Mouse (Mus musculus): Measurements from ENCODE around the gene Tm9sf4. TPM values are rescaled to one million over a fixed set of nuclear protein-coding genes. Genes with fewer than 3 reads are reported as not detected.

Gene Tm9sf4
- polyA plus RNA-seq (2014; fragmentation: Nextera tagmentation; extraction: Ambion mirVana), result 82.2 and 88.1 TPM in 2 replicates

DNA sequence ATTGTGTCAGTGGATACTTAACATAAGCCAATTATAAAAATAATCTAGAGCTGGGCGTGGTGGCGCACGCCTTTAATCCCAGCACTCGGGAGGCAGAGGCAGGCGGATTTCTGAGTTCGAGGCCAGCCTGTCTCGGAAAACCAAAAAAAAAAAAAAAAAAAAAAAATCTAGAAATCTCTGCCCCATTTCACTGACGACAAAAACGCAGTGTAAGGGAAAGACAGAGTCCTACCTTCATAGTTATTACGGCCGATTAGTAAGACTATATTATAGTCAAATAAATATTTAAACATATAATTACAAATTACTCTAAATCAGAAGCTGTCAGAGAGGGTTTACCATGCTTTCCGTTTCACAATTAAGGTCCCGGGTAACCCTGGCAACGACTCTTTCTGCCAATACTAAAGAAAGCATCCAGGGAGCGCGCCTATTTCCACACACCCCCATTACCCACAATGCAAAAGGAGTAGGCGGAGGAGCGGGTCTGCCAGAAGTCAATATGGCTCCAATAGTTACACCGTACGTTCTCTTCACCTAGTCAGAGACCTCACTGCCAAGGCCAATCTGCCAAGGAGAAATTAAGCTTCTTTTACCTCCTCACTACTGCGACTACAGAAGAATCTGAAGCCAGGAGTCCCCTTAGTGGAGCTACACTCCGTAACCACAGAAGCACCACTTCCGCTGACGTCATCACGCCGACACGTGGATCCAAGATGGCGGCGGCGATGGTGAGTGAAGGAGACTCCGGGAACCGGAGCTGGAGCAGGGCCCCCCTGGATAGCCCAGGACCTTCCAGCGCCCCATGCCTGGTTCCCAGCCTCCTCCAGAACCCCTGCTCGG lies at the start of gene Tm9sf4:
TSS of gene Tm9sf4 (plus strand) at position 460 of the 840 bp plus-strand sequence.
- Histone ChIP-seq H3K27me3 (ENCODE audit: control insufficient read depth, insufficient read depth, low read length) (no peaks in the 10 kb centered on the region), H3K9ac (replicated peaks; ENCODE audit: low read depth, low read length) (peak within 1 kb of the TSS; percentile 81), H3K36me3 (ENCODE audit: control insufficient read depth, insufficient read depth, low read length) (no peaks in the 10 kb centered on the region), H3K27ac (ENCODE audit: low read depth, low read length) (peak within 1 kb of the TSS; percentile 95), H3K4me2 (ENCODE audit: low read depth, low read length) (peak within 1 kb of the TSS; percentile 98), H3K4me1 (ENCODE audit: control insufficient read depth, insufficient read depth, low read length) (peaks cover 6% of the 10 kb centered on the region; the same call in 1 of the 2 replicates), H3K9me3 (ENCODE audit: control insufficient read depth, low read length) (no peaks in the 10 kb centered on the region), H3K4me3 (ENCODE audit: low read depth, low read length) (peak within 1 kb of the TSS; percentile 69)
- 11% methylated on average over 34 of the region's 34 CpGs for WGBS
- peak; percentile 95 for ATAC-seq (ENCODE audit: low read depth)

DNA sequence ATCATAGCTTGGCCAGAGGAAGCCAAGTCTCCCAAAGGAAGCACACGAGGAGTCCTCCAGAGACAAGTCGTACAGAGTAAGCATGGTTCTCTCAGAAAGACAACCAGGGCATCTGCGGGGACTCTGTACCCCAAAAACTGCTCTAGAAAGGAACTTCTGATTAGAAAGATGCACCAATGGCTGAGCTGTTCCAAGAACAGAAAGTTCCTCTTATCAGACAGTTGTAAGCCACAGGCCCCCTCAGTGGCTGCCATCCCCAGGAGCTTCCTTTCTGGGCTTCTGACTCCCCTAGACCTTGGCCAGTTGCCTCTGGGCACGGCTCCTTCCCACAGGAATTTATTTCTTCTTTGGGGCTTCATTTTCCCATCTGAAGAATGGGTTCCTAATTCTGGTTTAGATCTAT lies 45.4 kb upstream of the Tm9sf4 start:
- Histone ChIP-seq H3K9me3 (ENCODE audit: control insufficient read depth, low read length) (no peaks in the 10 kb centered on the region), H3K9ac (replicated peaks; ENCODE audit: low read depth, low read length) (no peak overlapping the region), H3K27me3 (ENCODE audit: control insufficient read depth, insufficient read depth, low read length) (no peaks in the 10 kb centered on the region), H3K4me3 (ENCODE audit: low read depth, low read length) (no peak overlapping the region), H3K4me2 (ENCODE audit: low read depth, low read length) (no peak overlapping the region), H3K36me3 (ENCODE audit: control insufficient read depth, insufficient read depth, low read length) (no peaks in the 10 kb centered on the region), H3K27ac (ENCODE audit: low read depth, low read length) (no peak overlapping the region), H3K4me1 (ENCODE audit: control insufficient read depth, insufficient read depth, low read length) (no peaks in the 10 kb centered on the region)
- no peak for ATAC-seq (ENCODE audit: low read depth)
- WGBS, result 78% methylated on average over 4 of the region's 4 CpGs

DNA sequence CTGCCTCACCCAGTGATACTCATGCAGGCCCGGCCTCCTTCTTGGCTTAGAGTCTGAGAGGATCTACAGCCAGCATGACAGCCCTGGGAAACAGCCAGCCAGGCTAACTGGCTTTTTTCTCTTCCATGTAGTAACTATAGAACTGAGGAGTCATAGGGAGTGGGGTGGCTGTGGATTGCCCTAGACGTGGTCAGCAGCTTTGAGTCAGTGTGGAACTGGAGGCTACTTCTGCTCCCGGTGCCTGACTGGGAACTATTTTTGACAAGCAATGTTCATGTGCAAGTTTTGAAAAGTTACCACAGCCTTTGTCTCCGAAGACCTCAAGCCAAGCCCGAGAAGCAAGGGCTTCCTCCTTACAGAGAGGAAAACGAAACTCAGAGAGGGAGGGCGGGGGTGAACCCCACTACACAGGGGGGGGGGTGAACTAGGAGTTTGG lies 44.0 kb upstream of the Tm9sf4 start:
- no peak for ATAC-seq (ENCODE audit: low read depth)
- 78% methylated on average over 7 of the region's 7 CpGs for WGBS

DNA sequence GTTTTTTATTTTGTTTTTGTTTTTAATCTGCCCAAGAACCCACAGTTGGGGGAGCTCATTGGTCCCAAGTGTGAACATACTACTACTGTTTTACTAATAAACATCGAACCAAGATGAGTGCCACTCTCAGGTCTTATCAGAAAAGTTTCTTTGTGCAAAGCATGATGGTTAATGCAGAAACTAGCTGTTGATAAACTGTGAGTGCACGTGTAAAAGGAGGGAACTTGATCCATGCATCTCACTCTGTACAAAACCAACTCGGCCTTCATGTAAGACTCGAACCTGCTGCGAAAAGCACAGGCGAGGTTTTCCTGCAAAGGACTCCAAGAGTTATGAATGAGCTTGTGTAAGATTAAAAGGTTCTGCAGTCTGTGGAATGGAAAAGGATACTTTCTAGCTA lies 41.6 kb upstream of the Tm9sf4 start:
- H3K4me3 ChIP-seq (ENCODE audit: low read depth, low read length), result no peak overlapping the region
- no peak overlapping the region for H3K27ac ChIP-seq (ENCODE audit: low read depth, low read length)
- ATAC-seq (ENCODE audit: low read depth), result no peak
- H3K9ac ChIP-seq (replicated peaks; ENCODE audit: low read depth, low read length), result no peak overlapping the region
- no peaks in the 10 kb centered on the region for H3K9me3 ChIP-seq (ENCODE audit: control insufficient read depth, low read length)
- no peaks in the 10 kb centered on the region for H3K4me1 ChIP-seq (ENCODE audit: control insufficient read depth, insufficient read depth, low read length)
- H3K4me2 ChIP-seq (ENCODE audit: low read depth, low read length), result no peak overlapping the region
- H3K36me3 ChIP-seq (ENCODE audit: control insufficient read depth, insufficient read depth, low read length), result no peaks in the 10 kb centered on the region
- 89% methylated on average over 6 of the region's 6 CpGs for WGBS
- no peaks in the 10 kb centered on the region for H3K27me3 ChIP-seq (ENCODE audit: control insufficient read depth, insufficient read depth, low read length)

More for the DNA sequence above, 44.0 kb upstream of the Tm9sf4 start:
- no peak overlapping the region for H3K27ac ChIP-seq (ENCODE audit: low read depth, low read length)
- no peak overlapping the region for H3K9ac ChIP-seq (replicated peaks; ENCODE audit: low read depth, low read length)
- no peaks in the 10 kb centered on the region for H3K4me1 ChIP-seq (ENCODE audit: control insufficient read depth, insufficient read depth, low read length)
- no peaks in the 10 kb centered on the region for H3K9me3 ChIP-seq (ENCODE audit: control insufficient read depth, low read length)
- no peak overlapping the region for H3K4me2 ChIP-seq (ENCODE audit: low read depth, low read length)
- H3K27me3 ChIP-seq (ENCODE audit: control insufficient read depth, insufficient read depth, low read length), result no peaks in the 10 kb centered on the region
- H3K36me3 ChIP-seq (ENCODE audit: control insufficient read depth, insufficient read depth, low read length), result no peaks in the 10 kb centered on the region
- H3K4me3 ChIP-seq (ENCODE audit: low read depth, low read length), result no peak overlapping the region

DNA sequence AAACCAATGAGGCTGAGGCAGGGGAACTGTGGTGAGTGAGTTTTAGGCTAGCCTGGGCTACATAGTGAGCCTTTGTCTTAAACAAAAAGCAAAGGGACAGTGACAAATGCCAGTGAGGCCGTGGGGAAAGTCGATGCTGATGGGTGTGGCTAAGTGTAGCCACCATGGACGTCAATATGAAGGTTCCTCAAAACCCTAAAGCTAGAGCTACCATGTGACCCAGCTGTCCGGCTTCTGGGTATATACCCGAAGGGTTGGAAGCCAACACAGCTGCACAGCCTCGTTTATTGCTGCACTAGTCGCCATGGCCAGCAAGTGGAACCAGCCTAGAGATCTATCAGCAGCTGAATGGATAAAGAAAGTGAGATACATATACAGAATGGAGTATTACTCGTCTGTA lies 41.0 kb upstream of the Tm9sf4 start:
- Histone ChIP-seq H3K4me3 (ENCODE audit: low read depth, low read length) (no peak overlapping the region), H3K4me1 (ENCODE audit: control insufficient read depth, insufficient read depth, low read length) (no peaks in the 10 kb centered on the region), H3K36me3 (ENCODE audit: control insufficient read depth, insufficient read depth, low read length) (no peaks in the 10 kb centered on the region), H3K9ac (replicated peaks; ENCODE audit: low read depth, low read length) (no peak overlapping the region), H3K27ac (ENCODE audit: low read depth, low read length) (no peak overlapping the region), H3K4me2 (ENCODE audit: low read depth, low read length) (no peak overlapping the region), H3K9me3 (ENCODE audit: control insufficient read depth, low read length) (no peaks in the 10 kb centered on the region), H3K27me3 (ENCODE audit: control insufficient read depth, insufficient read depth, low read length) (no peaks in the 10 kb centered on the region)
- ATAC-seq (ENCODE audit: low read depth), result no peak
- 66% methylated on average over 8 of the region's 8 CpGs for WGBS

DNA sequence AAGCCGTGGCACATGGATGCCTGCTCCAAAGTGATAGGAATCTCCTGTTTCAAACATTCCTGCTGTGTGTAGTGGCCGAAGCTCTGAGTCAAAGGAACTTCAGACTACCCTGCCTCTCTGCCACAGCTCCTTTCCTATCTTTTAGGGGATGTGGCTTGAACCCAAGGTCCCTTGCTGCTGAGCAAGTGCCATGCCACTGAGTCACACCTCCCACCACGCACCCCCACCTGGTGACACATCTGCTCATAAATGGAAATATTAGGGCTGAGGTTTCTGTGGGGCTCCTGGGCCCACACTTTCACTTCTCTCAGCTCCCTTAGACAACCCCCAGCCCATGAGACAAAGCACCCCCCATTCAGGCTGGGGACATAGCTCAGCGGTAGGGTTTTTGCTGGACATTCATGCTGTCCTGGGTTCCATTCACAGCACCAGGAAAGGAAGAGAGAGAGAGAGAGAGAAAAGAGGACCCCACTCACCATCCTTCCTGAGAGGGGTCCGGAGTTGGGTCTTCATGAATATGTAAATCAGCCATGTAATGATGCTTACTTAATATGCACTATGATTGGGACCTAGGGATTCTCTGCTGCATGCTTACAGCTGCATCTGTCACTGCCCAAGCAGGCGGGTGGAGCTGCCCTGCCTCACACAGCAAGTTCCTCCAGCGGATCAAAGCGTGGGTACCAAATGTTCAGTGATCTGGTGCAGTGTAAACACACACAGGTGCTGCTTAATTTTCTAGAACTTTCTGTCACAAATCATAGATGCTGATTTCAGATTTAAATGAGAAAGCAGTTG lies 39.1 kb upstream of the Tm9sf4 start:
- 66% methylated on average over 8 of the region's 8 CpGs for WGBS
- H3K27ac ChIP-seq (ENCODE audit: low read depth, low read length), result no peak overlapping the region
- no peak for ATAC-seq (ENCODE audit: low read depth)

DNA sequence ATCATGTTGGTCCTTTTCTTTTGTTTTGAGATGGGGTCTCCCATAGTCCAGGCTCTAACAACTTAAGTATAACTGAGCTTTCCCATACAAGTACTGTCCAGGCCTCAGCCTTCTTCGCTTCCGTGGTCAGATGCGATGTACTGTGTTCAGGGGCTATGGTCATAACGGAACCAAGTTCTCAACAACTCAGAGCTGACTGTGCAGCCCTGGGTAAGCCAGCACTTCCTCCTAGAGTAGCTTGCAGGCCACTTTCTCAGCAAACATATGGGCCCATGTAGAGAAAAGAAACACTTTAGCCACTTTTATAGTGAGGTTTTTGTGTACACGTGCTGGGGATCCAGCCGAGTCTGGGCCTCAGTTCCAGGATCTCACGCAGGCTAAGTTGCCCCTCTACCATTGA lies 38.4 kb upstream of the Tm9sf4 start:
- ATAC-seq (ENCODE audit: low read depth), result no peak

More for the DNA sequence above, 39.1 kb upstream of the Tm9sf4 start:
- Histone ChIP-seq H3K27me3 (ENCODE audit: control insufficient read depth, insufficient read depth, low read length) (no peaks in the 10 kb centered on the region), H3K4me1 (ENCODE audit: control insufficient read depth, insufficient read depth, low read length) (no peaks in the 10 kb centered on the region), H3K9me3 (ENCODE audit: control insufficient read depth, low read length) (no peaks in the 10 kb centered on the region), H3K9ac (replicated peaks; ENCODE audit: low read depth, low read length) (no peak overlapping the region), H3K4me2 (ENCODE audit: low read depth, low read length) (no peak overlapping the region), H3K36me3 (ENCODE audit: control insufficient read depth, insufficient read depth, low read length) (no peaks in the 10 kb centered on the region), H3K4me3 (ENCODE audit: low read depth, low read length) (no peak overlapping the region)

DNA sequence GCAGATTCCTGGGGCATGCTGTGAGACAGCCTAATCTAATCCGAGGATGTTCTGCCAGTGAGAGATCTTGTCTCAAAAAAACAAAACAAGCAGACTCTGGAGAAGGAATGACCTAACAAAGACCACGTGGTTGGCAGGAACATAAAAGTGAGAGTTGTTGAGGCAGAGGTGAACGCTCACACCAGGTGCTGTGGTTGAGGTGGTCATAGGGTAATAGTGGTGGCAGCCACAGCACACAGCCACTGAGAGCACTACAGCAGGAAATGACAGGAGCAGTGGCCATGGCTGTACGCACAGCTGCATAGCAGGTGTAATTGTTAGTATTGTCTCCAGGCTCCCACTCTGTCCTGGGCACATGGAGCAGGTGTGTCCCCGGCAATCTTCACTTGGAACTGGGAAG lies 35.2 kb upstream of the Tm9sf4 start:
- Histone ChIP-seq H3K4me1 (ENCODE audit: control insufficient read depth, insufficient read depth, low read length) (no peaks in the 10 kb centered on the region), H3K27me3 (ENCODE audit: control insufficient read depth, insufficient read depth, low read length) (no peaks in the 10 kb centered on the region), H3K4me2 (ENCODE audit: low read depth, low read length) (no peak overlapping the region), H3K4me3 (ENCODE audit: low read depth, low read length) (no peak overlapping the region), H3K36me3 (ENCODE audit: control insufficient read depth, insufficient read depth, low read length) (no peaks in the 10 kb centered on the region), H3K9me3 (ENCODE audit: control insufficient read depth, low read length) (no peaks in the 10 kb centered on the region), H3K9ac (replicated peaks; ENCODE audit: low read depth, low read length) (no peak overlapping the region), H3K27ac (ENCODE audit: low read depth, low read length) (no peak overlapping the region)
- no peak for ATAC-seq (ENCODE audit: low read depth)
- WGBS, result 60% methylated on average over 5 of the region's 5 CpGs

More for the DNA sequence above, 38.4 kb upstream of the Tm9sf4 start:
- Histone ChIP-seq H3K4me1 (ENCODE audit: control insufficient read depth, insufficient read depth, low read length) (no peaks in the 10 kb centered on the region), H3K9me3 (ENCODE audit: control insufficient read depth, low read length) (no peaks in the 10 kb centered on the region), H3K9ac (replicated peaks; ENCODE audit: low read depth, low read length) (no peak overlapping the region), H3K4me2 (ENCODE audit: low read depth, low read length) (no peak overlapping the region), H3K36me3 (ENCODE audit: control insufficient read depth, insufficient read depth, low read length) (no peaks in the 10 kb centered on the region), H3K27ac (ENCODE audit: low read depth, low read length) (no peak overlapping the region), H3K27me3 (ENCODE audit: control insufficient read depth, insufficient read depth, low read length) (no peaks in the 10 kb centered on the region), H3K4me3 (ENCODE audit: low read depth, low read length) (no peak overlapping the region)
- 92% methylated on average over 7 of the region's 7 CpGs for WGBS

DNA sequence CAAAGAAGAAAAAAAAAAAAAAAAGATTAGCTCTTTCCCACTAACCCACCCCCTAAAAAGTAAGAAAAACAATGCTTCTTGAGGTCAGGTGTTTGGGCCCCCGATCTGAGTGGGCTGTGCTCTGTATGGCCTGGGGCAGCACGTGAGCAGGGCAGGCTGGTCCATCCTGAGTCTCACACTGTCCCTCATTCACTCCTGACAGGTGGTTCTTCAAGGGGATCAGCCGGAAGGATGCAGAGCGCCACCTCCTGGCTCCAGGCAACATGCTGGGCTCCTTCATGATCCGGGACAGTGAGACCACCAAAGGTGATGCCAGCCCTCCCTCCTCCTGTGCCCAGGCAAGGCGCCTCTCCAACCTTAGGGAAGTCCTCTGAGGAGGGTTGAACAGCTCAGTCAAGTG lies 30.1 kb upstream of the Tm9sf4 start:
- H3K27me3 ChIP-seq (ENCODE audit: control insufficient read depth, insufficient read depth, low read length), result no peaks in the 10 kb centered on the region
- no peak overlapping the region for H3K4me3 ChIP-seq (ENCODE audit: low read depth, low read length)
- H3K9me3 ChIP-seq (ENCODE audit: control insufficient read depth, low read length), result no peaks in the 10 kb centered on the region
- WGBS, result 17% methylated on average over 6 of the region's 6 CpGs
- no peaks in the 10 kb centered on the region for H3K4me1 ChIP-seq (ENCODE audit: control insufficient read depth, insufficient read depth, low read length)
- no peak overlapping the region for H3K9ac ChIP-seq (replicated peaks; ENCODE audit: low read depth, low read length)
- no peaks in the 10 kb centered on the region for H3K36me3 ChIP-seq (ENCODE audit: control insufficient read depth, insufficient read depth, low read length)
- no peak overlapping the region for H3K4me2 ChIP-seq (ENCODE audit: low read depth, low read length)
- H3K27ac ChIP-seq (ENCODE audit: low read depth, low read length), result no peak overlapping the region
- no peak for ATAC-seq (ENCODE audit: low read depth)
